Mouse (Mus musculus): ENCODE measurements around the gene Ptpn9. TPM values are rescaled to one million over a fixed set of nuclear protein-coding genes. Genes with fewer than 3 reads are reported as not detected.
"Not testable (repeated sequence)": the region's sequence is repeated elsewhere in the genome, so short reads cannot be mapped to it uniquely, and the experiment has no call there.

Gene Ptpn9
- polyA plus RNA-seq, 1 experiment from 2014 or later, result 13.4 TPM

- H3K9me3 ChIP-seq (replicated peaks), result no peaks in the 10 kb centered on the region
- peaks cover 3% of the 10 kb centered on the region; the same call in 1 of the 2 replicates for H3K36me3 ChIP-seq
- WGBS, result 61% methylated on average over 8 of the region's 8 CpGs
- no peaks in the 10 kb centered on the region for H3K27me3 ChIP-seq
- no peak overlapping the region for H3K4me2 ChIP-seq
- no peaks in the 10 kb centered on the region for H3K4me1 ChIP-seq (replicated peaks)
- H3K9ac ChIP-seq, result no peak overlapping the region
- no peak overlapping the region for H3K27ac ChIP-seq
- no peak overlapping the region for H3K4me3 ChIP-seq
- ATAC-seq (replicated peaks; ENCODE audit: insufficient number of reproducible peaks, insufficient read depth, low FRiP score, low read depth), result no peak
Measured at GRCm38 (mm10) chr9:56973960-56974524, 20.7 kb upstream of the Ptpn9 start.

DNA sequence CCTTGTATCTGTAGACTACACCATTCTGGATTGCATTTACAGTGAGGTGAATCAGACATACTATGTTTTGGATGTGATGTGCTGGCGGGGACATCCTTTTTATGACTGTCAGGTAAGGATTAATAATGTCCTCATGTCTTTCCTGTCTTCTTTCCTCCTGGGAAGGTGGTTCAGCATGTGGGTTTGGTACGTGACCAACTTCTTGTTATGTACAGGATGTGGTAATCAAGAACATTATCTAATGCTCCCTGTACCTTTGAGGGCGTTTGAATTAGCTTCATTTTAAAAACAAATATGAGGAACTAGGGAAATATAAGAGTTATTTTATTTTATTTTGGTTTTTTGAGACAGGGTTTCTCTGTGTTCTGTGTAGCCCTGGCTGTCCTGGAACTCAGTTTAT, 19.5 kb upstream of the Ptpn9 start:
- ATAC-seq (replicated peaks; ENCODE audit: insufficient number of reproducible peaks, insufficient read depth, low FRiP score, low read depth), result no peak
- no peaks in the 10 kb centered on the region for H3K27me3 ChIP-seq
- no peaks in the 10 kb centered on the region for H3K9me3 ChIP-seq (replicated peaks)
- H3K4me1 ChIP-seq (replicated peaks), result no peaks in the 10 kb centered on the region
- H3K4me3 ChIP-seq, result no peak overlapping the region
- H3K9ac ChIP-seq, result no peak overlapping the region
- WGBS, result 69% methylated on average over 3 of the region's 3 CpGs
- H3K4me2 ChIP-seq, result no peak overlapping the region
- H3K27ac ChIP-seq, result no peak overlapping the region
- H3K36me3 ChIP-seq, result peaks cover 3% of the 10 kb centered on the region; the same call in 1 of the 2 replicates

DNA sequence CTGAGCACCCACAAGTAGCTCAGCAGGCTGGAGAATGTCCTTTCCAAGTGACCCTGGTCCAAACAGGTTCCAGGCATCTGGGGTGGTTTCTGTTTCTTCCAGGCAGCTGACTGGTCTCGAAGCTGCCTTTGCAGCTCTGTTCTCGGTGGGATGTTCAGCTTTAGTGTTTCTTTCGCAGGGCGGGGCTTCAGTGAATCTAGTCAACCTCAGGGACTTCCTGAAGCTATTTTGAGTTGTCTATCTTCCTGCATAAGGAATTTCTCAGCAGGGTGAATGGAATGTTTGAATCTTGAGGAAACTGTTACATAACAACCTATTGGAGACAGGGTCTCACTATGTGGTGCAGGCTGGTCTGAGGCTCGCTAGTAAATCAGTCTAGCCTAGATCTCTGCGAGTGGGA, 14.5 kb upstream of the Ptpn9 start:
- H3K4me1 ChIP-seq (replicated peaks), result no peaks in the 10 kb centered on the region
- H3K27me3 ChIP-seq, result no peaks in the 10 kb centered on the region
- H3K36me3 ChIP-seq, result peaks cover 7% of the 10 kb centered on the region
- no peak overlapping the region for H3K4me3 ChIP-seq
- no peak overlapping the region for H3K4me2 ChIP-seq
- WGBS, result 91% methylated on average over 6 of the region's 6 CpGs
- H3K9me3 ChIP-seq (replicated peaks), result no peaks in the 10 kb centered on the region
- no peak overlapping the region for H3K27ac ChIP-seq
- no peak for ATAC-seq (replicated peaks; ENCODE audit: insufficient number of reproducible peaks, insufficient read depth, low FRiP score, low read depth)
- H3K9ac ChIP-seq, result no peak overlapping the region

DNA sequence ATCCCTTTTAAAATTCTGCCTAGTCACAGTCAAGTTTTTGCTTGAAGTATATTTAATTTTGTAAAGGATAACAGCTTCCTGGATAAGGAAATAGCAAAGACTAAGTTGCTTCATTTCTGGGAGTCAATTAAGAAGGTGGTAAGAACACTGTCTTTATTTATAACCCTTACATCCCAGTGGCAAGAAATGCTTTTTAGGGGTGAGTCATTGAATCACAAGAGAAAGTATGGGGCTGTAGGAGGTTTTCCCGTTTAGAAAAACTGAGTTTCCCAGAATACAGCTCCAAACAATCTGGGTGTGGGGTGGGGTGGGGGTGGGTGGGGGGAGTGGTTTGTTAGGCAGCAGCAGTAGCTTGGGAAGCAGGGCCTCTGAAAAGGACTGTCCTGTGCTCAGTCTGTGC, 13.2 kb upstream of the Ptpn9 start:
- Histone ChIP-seq H3K4me1 (replicated peaks) (no peaks in the 10 kb centered on the region), H3K27me3 (no peaks in the 10 kb centered on the region), H3K36me3 (peaks cover 7% of the 10 kb centered on the region), H3K9ac (no peak overlapping the region), H3K9me3 (replicated peaks) (no peaks in the 10 kb centered on the region), H3K4me2 (no peak overlapping the region), H3K27ac (no peak overlapping the region), H3K4me3 (no peak overlapping the region)
- WGBS, result 63% methylated on average over 1 of the region's 1 CpGs
- no peak for ATAC-seq (replicated peaks; ENCODE audit: insufficient number of reproducible peaks, insufficient read depth, low FRiP score, low read depth)

- ATAC-seq (replicated peaks; ENCODE audit: insufficient number of reproducible peaks, insufficient read depth, low FRiP score, low read depth), result peak; percentile 76
Measured at GRCm38 (mm10) chr9:56995198-56996027, 690 bp downstream of the Ptpn9 start.

DNA sequence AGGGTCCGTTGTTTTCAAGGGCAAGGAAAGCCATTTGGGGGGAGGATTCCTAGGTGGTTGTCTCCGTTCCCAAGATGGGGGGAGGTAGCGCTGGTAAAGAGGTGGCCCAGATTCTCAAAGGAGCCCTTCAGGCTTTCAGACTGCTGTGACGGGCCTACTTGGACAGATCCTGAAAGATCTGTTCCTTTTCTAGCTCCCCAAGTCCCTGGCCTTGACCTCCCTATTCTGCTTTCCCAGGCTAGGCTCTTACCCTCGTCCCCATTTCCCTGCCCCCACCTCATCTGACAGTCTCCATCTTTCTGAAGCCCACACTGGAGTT, 1.3 kb downstream of the Ptpn9 start:
- Histone ChIP-seq H3K4me1 (replicated peaks) (peaks cover 12% of the 10 kb centered on the region; the same call in 1 of the 2 replicates), H3K27ac (peak overlapping the region; percentile 96), H3K4me3 (peak overlapping the region; percentile 94), H3K4me2 (peak overlapping the region; percentile 81), H3K27me3 (no peaks in the 10 kb centered on the region), H3K9me3 (replicated peaks) (no peaks in the 10 kb centered on the region), H3K36me3 (no peaks in the 10 kb centered on the region), H3K9ac (peak overlapping the region; percentile 97)
- WGBS, result 0% methylated on average over 5 of the region's 5 CpGs
- no peak for ATAC-seq (replicated peaks; ENCODE audit: insufficient number of reproducible peaks, insufficient read depth, low FRiP score, low read depth)

More at GRCm38 (mm10) chr9:56995198-56996027, 690 bp downstream of the Ptpn9 start:
- under 1% methylated on average over 80 of the region's 80 CpGs for WGBS
- Histone ChIP-seq H3K9ac (peak overlapping the region; percentile 97), H3K27ac (peak overlapping the region; percentile 96), H3K27me3 (no peaks in the 10 kb centered on the region), H3K4me2 (peak overlapping the region; percentile 81), H3K4me1 (replicated peaks) (peaks cover 12% of the 10 kb centered on the region; the same call in 1 of the 2 replicates), H3K36me3 (no peaks in the 10 kb centered on the region), H3K9me3 (replicated peaks) (no peaks in the 10 kb centered on the region), H3K4me3 (peak overlapping the region; percentile 94)

GRCm38 (mm10) chr9:56997206-56997605, 2.5 kb downstream of the Ptpn9 start:
- H3K4me2 ChIP-seq; ATAC-seq (replicated peaks; ENCODE audit: insufficient number of reproducible peaks, insufficient read depth, low FRiP score, low read depth); H3K27me3 ChIP-seq; H3K9me3 ChIP-seq (replicated peaks); H3K4me3 ChIP-seq; H3K36me3 ChIP-seq; H3K27ac ChIP-seq; H3K9ac ChIP-seq: not testable (repeated sequence)
- 74% methylated on average over 1 of the region's 1 CpGs for WGBS
- peaks cover 12% of the 10 kb centered on the region; the same call in 1 of the 2 replicates for H3K4me1 ChIP-seq (replicated peaks)

DNA sequence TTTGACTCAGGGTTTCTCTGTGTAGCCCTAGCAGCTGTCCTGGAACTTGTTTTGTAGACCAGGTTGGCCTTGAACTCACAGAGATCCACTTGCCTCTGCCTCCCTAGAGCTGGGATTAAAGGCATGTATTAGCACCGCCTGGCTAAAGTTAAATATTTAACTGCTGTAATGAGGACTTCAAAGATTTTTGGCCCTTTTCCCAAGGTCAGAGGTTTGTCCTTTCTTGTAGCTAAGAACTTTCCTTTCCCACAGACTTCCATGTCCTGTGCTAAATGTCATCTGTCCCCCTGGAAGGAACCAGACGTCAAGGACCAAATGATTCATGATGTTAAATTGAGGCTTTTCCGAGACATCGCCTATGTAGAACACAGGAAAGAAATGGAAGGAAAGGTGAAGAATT, 8.3 kb downstream of the Ptpn9 start:
- Histone ChIP-seq H3K4me2 (no peak overlapping the region), H3K36me3 (no peaks in the 10 kb centered on the region), H3K27ac (0 out of 2 replicates have a peak overlapping the region, but pooled peaks have one; percentile 9), H3K27me3 (no peaks in the 10 kb centered on the region), H3K4me1 (replicated peaks) (peaks cover 10% of the 10 kb centered on the region; the same call in 1 of the 2 replicates), H3K4me3 (no peak overlapping the region), H3K9me3 (replicated peaks) (no peaks in the 10 kb centered on the region), H3K9ac (no peak overlapping the region)
- WGBS, result 52% methylated on average over 4 of the region's 4 CpGs
- no peak for ATAC-seq (replicated peaks; ENCODE audit: insufficient number of reproducible peaks, insufficient read depth, low FRiP score, low read depth)

GRCm38 (mm10) chr9:57012393-57012792, 17.7 kb downstream of the Ptpn9 start:
- no peak overlapping the region for H3K9ac ChIP-seq
- 87% methylated on average over 1 of the region's 1 CpGs for WGBS
- H3K27me3 ChIP-seq, result no peaks in the 10 kb centered on the region
- no peak for ATAC-seq (replicated peaks; ENCODE audit: insufficient number of reproducible peaks, insufficient read depth, low FRiP score, low read depth)
- H3K4me3 ChIP-seq, result no peak overlapping the region
- no peaks in the 10 kb centered on the region; the same call in 1 of the 2 replicates for H3K9me3 ChIP-seq (replicated peaks)
- H3K4me1 ChIP-seq (replicated peaks), result peaks cover 5% of the 10 kb centered on the region; the same call in 1 of the 2 replicates
- no peak overlapping the region for H3K27ac ChIP-seq
- no peak overlapping the region for H3K4me2 ChIP-seq
- H3K36me3 ChIP-seq, result peaks cover 14% of the 10 kb centered on the region

- Histone ChIP-seq H3K27ac (no peak overlapping the region), H3K9me3 (replicated peaks) (no peaks in the 10 kb centered on the region; the same call in 1 of the 2 replicates), H3K4me2 (no peak overlapping the region), H3K4me3 (no peak overlapping the region), H3K27me3 (no peaks in the 10 kb centered on the region), H3K36me3 (peaks cover 14% of the 10 kb centered on the region), H3K4me1 (replicated peaks) (peaks cover 5% of the 10 kb centered on the region; the same call in 1 of the 2 replicates), H3K9ac (no peak overlapping the region)
- 89% methylated on average over 4 of the region's 4 CpGs for WGBS
- no peak for ATAC-seq (replicated peaks; ENCODE audit: insufficient number of reproducible peaks, insufficient read depth, low FRiP score, low read depth)
Measured at GRCm38 (mm10) chr9:57012895-57013294, 18.2 kb downstream of the Ptpn9 start.

DNA sequence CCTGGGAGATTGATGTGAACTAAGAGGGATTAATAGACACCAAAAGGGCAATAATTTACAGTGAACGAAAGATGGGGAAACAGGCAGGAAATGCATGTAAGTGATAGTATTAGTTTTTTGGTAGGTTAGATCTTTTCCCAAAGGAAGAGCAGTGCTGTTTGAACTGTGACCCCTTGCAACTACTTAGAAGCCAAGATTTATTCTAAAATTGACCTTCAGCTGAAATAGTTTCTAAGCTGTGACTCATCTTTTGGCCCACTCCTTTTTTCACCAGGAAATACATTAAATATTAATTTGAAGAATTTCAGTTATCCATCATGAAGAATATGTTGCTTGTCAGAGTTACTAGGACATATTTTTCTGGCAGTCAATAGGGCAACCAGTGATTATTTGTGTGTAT, 19.0 kb downstream of the Ptpn9 start:
- Histone ChIP-seq H3K9ac (no peak overlapping the region), H3K27ac (no peak overlapping the region), H3K27me3 (no peaks in the 10 kb centered on the region), H3K4me3 (no peak overlapping the region), H3K9me3 (replicated peaks) (no peaks in the 10 kb centered on the region; the same call in 1 of the 2 replicates), H3K36me3 (peaks cover 14% of the 10 kb centered on the region), H3K4me1 (replicated peaks) (peaks cover 5% of the 10 kb centered on the region; the same call in 1 of the 2 replicates), H3K4me2 (no peak overlapping the region)
- no peak for ATAC-seq (replicated peaks; ENCODE audit: insufficient number of reproducible peaks, insufficient read depth, low FRiP score, low read depth)
- whole genome bisulfite sequencing, result 85% methylated on average over 1 of the region's 1 CpGs

Measured in heart, embryonic 15.5 days (tissue).